ENCODE assay signal across 15 mouse cellular contexts in the genomic region with DNA sequence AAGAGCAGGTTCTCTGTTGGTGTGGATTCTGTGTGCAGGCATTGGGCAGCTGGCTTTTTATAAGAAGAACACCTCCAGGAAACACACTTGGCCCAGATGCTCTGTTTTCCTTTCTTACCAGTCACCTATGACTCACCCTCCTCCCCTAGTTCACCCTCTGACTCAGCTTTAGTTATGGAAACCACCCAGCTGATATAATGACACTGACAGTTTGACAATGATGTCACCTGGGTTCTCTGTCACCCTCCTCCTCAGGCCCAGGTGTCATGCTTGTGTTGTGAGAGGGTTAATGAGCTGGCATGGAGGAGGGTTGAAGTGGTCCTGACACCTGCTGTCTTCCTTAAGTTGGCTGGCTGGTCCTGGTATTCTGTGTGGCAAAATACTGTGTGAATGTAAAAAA. TPM values are rescaled to one million over a fixed set of nuclear protein-coding genes. Genes with fewer than 3 reads are reported as not detected.
A peak's percentile ranks its signal among the peaks of the same experiment; 100 is the strongest.
DNase-seq lines count a peak whose midpoint lies in the region; ATAC-seq and TF ChIP-seq lines count a peak whose summit lies in the region.
"Had no signal": no experiment of that assay in that cellular context is flagged by ENCODE, and none has a peak within 500 bp of the region (broad histone marks: within the 10 kb centered on the region; RNA-seq: fewer than 3 reads in every experiment).

Gene Sprr1a (minus strand): TSS at position 33 of the 400 bp plus-strand sequence.

- no peaks in the 10 kb centered on the region for H3K4me1 ChIP-seq in kidney, embryonic 16.5 days (ENCODE audit: insufficient read depth, low read length)
- H3K4me1 ChIP-seq in intestine, postnatal 0 days (replicated peaks; ENCODE audit: control insufficient read depth, insufficient read depth, low read length) = no peaks in the 10 kb centered on the region
- no peaks in the 10 kb centered on the region for H3K4me1 ChIP-seq in hindbrain, embryonic 11.5 days (replicated peaks; ENCODE audit: control insufficient read depth, insufficient read depth, low read length)
- H3K4me1 ChIP-seq: midbrain, embryonic 12.5 days; neural tube, embryonic 13.5 days had no signal

- no peak for DNase-seq in kidney, postnatal 36 days
- peak; percentile 42 for DNase-seq in 3134 (ENCODE audit: extremely low read depth, insufficient read length, low spot score)
- DNase-seq in Patski (ENCODE audit: low read depth, low spot score) = peak; percentile 67
- no peak for DNase-seq in hindbrain, embryonic 11.5 days (ENCODE audit: low spot score)
- DNase-seq: heart, postnatal 36 days had no signal

- TF ChIP-seq CTCF in Patski (IDR thresholded peaks at IDR 0.05) = no peak
- TF ChIP-seq CTCF in intestine, postnatal 0 days (IDR thresholded peaks at IDR 0.05; ENCODE audit: low read depth) = no peak

- ATAC-seq in kidney, embryonic 16.5 days (ENCODE audit: low FRiP score, low TSS enrichment) = no peak
- peak; percentile 95 for ATAC-seq in Patski
- peak; percentile 77 for ATAC-seq in intestine, postnatal 0 days
- ATAC-seq in hindbrain, embryonic 11.5 days (ENCODE audit: low FRiP score) = no peak
- no peak for ATAC-seq in megakaryocyte, adult 5-6 weeks (ENCODE audit: poor library complexity, severe bottlenecking)
- ATAC-seq: inflammation-experienced regulatory T-cells, adult 6 months had no signal

- CTCF ChIA-PET in Patski (lab: Charles Lee) = no interaction called here

- H3K27me3 ChIP-seq in kidney, embryonic 16.5 days (ENCODE audit: insufficient read depth, low read length) = no peaks in the 10 kb centered on the region
- no peaks in the 10 kb centered on the region for H3K27me3 ChIP-seq in Patski
- no peaks in the 10 kb centered on the region for H3K27me3 ChIP-seq in intestine, postnatal 0 days (replicated peaks; ENCODE audit: control insufficient read depth, insufficient read depth, low read length)
- no peaks in the 10 kb centered on the region for H3K27me3 ChIP-seq in hindbrain, embryonic 11.5 days (ENCODE audit: control insufficient read depth, insufficient read depth, low read length)
- H3K27me3 ChIP-seq: midbrain, embryonic 12.5 days; neural tube, embryonic 13.5 days had no signal

- in situ Hi-C loops in Patski (cut with MboI; ENCODE audit: low pct_unique_long_range_greater_than_20kb) = no loop called here

- peak within 1 kb of the TSS; percentile 44; the same call in 1 of the 2 replicates for H3K27ac ChIP-seq in kidney, embryonic 16.5 days (ENCODE audit: low read length)
- H3K27ac ChIP-seq in intestine, postnatal 0 days (ENCODE audit: low read depth, low read length) = no peak within 1 kb of the TSS
- no peak within 1 kb of the TSS for H3K27ac ChIP-seq in hindbrain, embryonic 11.5 days (ENCODE audit: low read depth, low read length)
- H3K27ac ChIP-seq: midbrain, embryonic 12.5 days; neural tube, embryonic 13.5 days had no signal

- H3K4me2 ChIP-seq in kidney, embryonic 16.5 days (replicated peaks; ENCODE audit: low read depth, low read length) = no peak within 1 kb of the TSS
- no peak within 1 kb of the TSS for H3K4me2 ChIP-seq in intestine, postnatal 0 days (replicated peaks; ENCODE audit: low read depth)
- H3K4me2 ChIP-seq in hindbrain, embryonic 11.5 days (replicated peaks; ENCODE audit: low read depth, low read length) = no peak within 1 kb of the TSS
- H3K4me2 ChIP-seq: midbrain, embryonic 12.5 days; neural tube, embryonic 13.5 days had no signal

- no peak within 1 kb of the TSS for H3K4me3 ChIP-seq in kidney, embryonic 16.5 days (ENCODE audit: low read length)
- H3K4me3 ChIP-seq in intestine, postnatal 0 days (ENCODE audit: low read depth, low read length) = no peak within 1 kb of the TSS
- no peak within 1 kb of the TSS for H3K4me3 ChIP-seq in hindbrain, embryonic 11.5 days (ENCODE audit: low read depth, low read length)
- H3K4me3 ChIP-seq: erythroblast, embryonic 14.5 days; midbrain, embryonic 12.5 days; neural tube, embryonic 13.5 days had no signal

- no peaks in the 10 kb centered on the region for H3K36me3 ChIP-seq in kidney, embryonic 16.5 days (ENCODE audit: insufficient read depth, low read length)
- no peaks in the 10 kb centered on the region for H3K36me3 ChIP-seq in intestine, postnatal 0 days (ENCODE audit: control insufficient read depth, insufficient read depth)
- no peaks in the 10 kb centered on the region for H3K36me3 ChIP-seq in hindbrain, embryonic 11.5 days (ENCODE audit: control insufficient read depth, insufficient read depth, low read length)
- H3K36me3 ChIP-seq: midbrain, embryonic 12.5 days; neural tube, embryonic 13.5 days had no signal

- no peaks in the 10 kb centered on the region for H3K9me3 ChIP-seq in kidney, embryonic 16.5 days (ENCODE audit: low read length)
- H3K9me3 ChIP-seq in intestine, postnatal 0 days (ENCODE audit: control insufficient read depth) = no peaks in the 10 kb centered on the region
- H3K9me3 ChIP-seq in hindbrain, embryonic 11.5 days (ENCODE audit: control insufficient read depth, low read length) = no peaks in the 10 kb centered on the region
- H3K9me3 ChIP-seq: midbrain, embryonic 12.5 days; neural tube, embryonic 13.5 days had no signal

- POLR2A ChIA-PET in Patski (lab: Charles Lee) = no interaction called here

- H3K9ac ChIP-seq in kidney, embryonic 16.5 days (replicated peaks; ENCODE audit: low read length) = no peak within 1 kb of the TSS
- H3K9ac ChIP-seq in intestine, postnatal 0 days (ENCODE audit: low read depth, low read length) = no peak within 1 kb of the TSS
- no peak within 1 kb of the TSS for H3K9ac ChIP-seq in hindbrain, embryonic 11.5 days (ENCODE audit: low read depth, low read length)
- H3K9ac ChIP-seq: midbrain, embryonic 12.5 days; neural tube, embryonic 13.5 days had no signal

RNA-seq across cellular contexts. Expression of gene Sprr1a, which starts in this region (rescaled TPM):
- 45.9 TPM in 2 replicates for polyA plus RNA-seq in kidney, embryonic 16.5 days (2015; fragmentation: Nextera tagmentation; extraction: Ambion mirVana)
- polyA plus RNA-seq in Patski (2021) = 14.1 TPM
- polyA plus RNA-seq in intestine, postnatal 0 days (2015; fragmentation: Nextera tagmentation; extraction: Ambion mirVana) = 3.8 and 5.4 TPM in 2 replicates
- not detected in 2 replicates for polyA plus RNA-seq in hindbrain, embryonic 11.5 days (2014; fragmentation: Nextera tagmentation; extraction: Ambion mirVana)
- not detected in 2 replicates for total RNA-seq in megakaryocyte, adult 5-6 weeks (2015)
- not detected in 2 replicates for total RNA-seq in megakaryocyte, adult 5-6 weeks (2017)
- total RNA-seq: common myeloid progenitor, adult 5-6 weeks; heart, postnatal 36 days; layer of hippocampus, postnatal 14 days had no signal
- polyA plus RNA-seq: erythroblast, embryonic 14.5 days; inflammation-experienced regulatory T-cells, adult 6 months; limb, embryonic 11.5 days; midbrain, embryonic 12.5 days; neural tube, embryonic 13.5 days had no signal

Comparison
In these comparisons a context has a peak if more than half of its experiments do, and no peak if none do; other contexts are left out.
1. ATAC-seq: peak in Patski (single experiment) and intestine, postnatal 0 days (single experiment); none in kidney, embryonic 16.5 days (single experiment), hindbrain, embryonic 11.5 days (single experiment) and megakaryocyte, adult 5-6 weeks (single experiment).
2. DNase-seq: peak in 3134 (single experiment) and Patski (single experiment); none in kidney, postnatal 36 days (0 of 2) and hindbrain, embryonic 11.5 days (single experiment).